ENCODE assay signal across 26 mouse cellular contexts in genomic region chr11:18996767-18997166, GRCm38 (mm10). TPM values are rescaled to one million over a fixed set of nuclear protein-coding genes. Genes with fewer than 3 reads are reported as not detected.
DNase-seq lines count a peak whose midpoint lies in the region; ATAC-seq and TF ChIP-seq lines count a peak whose summit lies in the region.
"Had no signal": no experiment of that assay in that cellular context is flagged by ENCODE, and none has a peak within 500 bp of the region (broad histone marks: within the 10 kb centered on the region; RNA-seq: fewer than 3 reads in every experiment).

No protein-coding gene starts in this region.

- peak; percentile 52 to 62; a peak in 2 of 4 replicates for ATAC-seq in hematopoietic stem cell, adult 5-6 weeks (replicated peaks in 1 of 2; ENCODE audit: insufficient read depth in 1 of 2, low FRiP score in 2 of 2, low TSS enrichment in 1 of 2, low read depth in 1 of 2, poor library complexity in 2 of 2, severe bottlenecking in 2 of 2)
- ATAC-seq in intestine, postnatal 0 days: no peak
- ATAC-seq: activated CD4-positive, CD25-positive, alpha-beta regulatory T cell, adult 4 months; CD4-positive, CD25-positive, alpha-beta regulatory T cell, adult 4 months; forebrain, embryonic 13.5 days; forebrain, embryonic 16.5 days had no signal

- 84% methylated on average over 4 of the region's 4 CpGs for WGBS in heart, embryonic 10.5 days
- WGBS in intestine, postnatal 0 days: 90% methylated on average over 4 of the region's 4 CpGs

- H3K9ac ChIP-seq in MEL (ENCODE audit: control insufficient read depth, low read depth, low read length, poor library complexity, severe bottlenecking): no peak overlapping the region
- no peak overlapping the region for H3K9ac ChIP-seq in intestine, postnatal 0 days (ENCODE audit: low read depth, low read length)
- H3K9ac ChIP-seq: forebrain, embryonic 13.5 days; heart, embryonic 12.5 days; heart, embryonic 15.5 days; hindbrain, embryonic 12.5 days; hindbrain, embryonic 15.5 days had no signal

- H3K4me3 ChIP-seq in heart, embryonic 10.5 days: no peak overlapping the region
- H3K4me3 ChIP-seq in MEL (ENCODE audit: control insufficient read depth in 1 of 2, insufficient read depth in 1 of 2, low read depth in 2 of 2, low read length in 2 of 2): no peak overlapping the region
- H3K4me3 ChIP-seq in intestine, postnatal 0 days (ENCODE audit: low read depth, low read length): no peak overlapping the region
- H3K4me3 ChIP-seq: forebrain, embryonic 10.5 days; forebrain, embryonic 13.5 days; gastrocnemius, adult 2 months; heart, adult 2 months; heart, embryonic 12.5 days; heart, embryonic 15.5 days; hindbrain, embryonic 12.5 days; hindbrain, embryonic 15.5 days had no signal

- no peak for TF ChIP-seq CTCF in MEL (IDR thresholded peaks at IDR 0.05 in 2 of 3, conservative IDR thresholded peaks at IDR 0.05 in 1 of 3; ENCODE audit: control insufficient read depth in 1 of 3, insufficient read depth in 1 of 3, low read depth in 2 of 3, low read length in 3 of 3, poor library complexity in 1 of 3, severe bottlenecking in 1 of 3)
- TF ChIP-seq CTCF in intestine, postnatal 0 days (IDR thresholded peaks at IDR 0.05; ENCODE audit: low read depth): no peak

- no peaks in the 10 kb centered on the region for H3K79me2 ChIP-seq in MEL (ENCODE audit: control insufficient read depth, insufficient read depth, low read length, poor library complexity)

- peaks cover 84% of the 10 kb centered on the region for H3K36me3 ChIP-seq in heart, embryonic 10.5 days
- peaks cover 0 to 6% of the 10 kb centered on the region in 2 experiments; a peak in 2 of 4 replicates for H3K36me3 ChIP-seq in MEL (ENCODE audit: control insufficient read depth in 1 of 2, insufficient read depth in 2 of 2, low read length in 2 of 2)
- peaks cover 17% of the 10 kb centered on the region for H3K36me3 ChIP-seq in intestine, postnatal 0 days (ENCODE audit: control insufficient read depth, insufficient read depth)

- no peak for TF ChIP-seq POLR2A in MEL (IDR thresholded peaks at IDR 0.05; ENCODE audit: control insufficient read depth in 1 of 2, insufficient read depth in 1 of 2, low read depth in 1 of 2, low read length in 2 of 2, poor library complexity in 1 of 2)

- H3K4me2 ChIP-seq in intestine, postnatal 0 days (replicated peaks; ENCODE audit: low read depth): no peak overlapping the region
- H3K4me2 ChIP-seq: forebrain, embryonic 13.5 days; heart, embryonic 12.5 days; heart, embryonic 15.5 days; hindbrain, embryonic 12.5 days; hindbrain, embryonic 15.5 days had no signal

- no peak overlapping the region for H3K27ac ChIP-seq in heart, embryonic 10.5 days
- H3K27ac ChIP-seq in MEL (ENCODE audit: control insufficient read depth, low read depth, low read length): no peak overlapping the region
- no peak overlapping the region for H3K27ac ChIP-seq in intestine, postnatal 0 days (ENCODE audit: low read depth, low read length)
- H3K27ac ChIP-seq: forebrain, embryonic 10.5 days; forebrain, embryonic 13.5 days; gastrocnemius, adult 2 months; heart, adult 2 months; hindbrain, embryonic 12.5 days; hindbrain, embryonic 15.5 days had no signal

- H3K27me3 ChIP-seq in heart, embryonic 10.5 days (ENCODE audit: insufficient read depth, poor library complexity, severe bottlenecking): no peaks in the 10 kb centered on the region
- no peaks in the 10 kb centered on the region for H3K27me3 ChIP-seq in MEL (ENCODE audit: control insufficient read depth in 1 of 2, insufficient read depth in 2 of 2, low read length in 2 of 2)
- no peaks in the 10 kb centered on the region for H3K27me3 ChIP-seq in intestine, postnatal 0 days (replicated peaks; ENCODE audit: control insufficient read depth, insufficient read depth, low read length)
- H3K27me3 ChIP-seq: forebrain, embryonic 13.5 days; heart, embryonic 12.5 days; heart, embryonic 15.5 days; hindbrain, embryonic 12.5 days; hindbrain, embryonic 15.5 days had no signal

- peaks cover 20% of the 10 kb centered on the region; the same call in 1 of the 2 replicates for H3K4me1 ChIP-seq in heart, embryonic 10.5 days
- H3K4me1 ChIP-seq in MEL (ENCODE audit: control insufficient read depth in 1 of 2, insufficient read depth in 2 of 2, low read length in 2 of 2): peaks cover 4 to 7% of the 10 kb centered on the region in 2 experiments; a peak in 2 of 4 replicates
- H3K4me1 ChIP-seq in intestine, postnatal 0 days (replicated peaks; ENCODE audit: control insufficient read depth, insufficient read depth, low read length): no peaks in the 10 kb centered on the region; the same call in 1 of the 2 replicates

- TF ChIP-seq EP300 in MEL (IDR thresholded peaks at IDR 0.05; ENCODE audit: low read depth in 1 of 2, low read length in 2 of 2): no peak

- DNase-seq in heart, embryonic 10.5 days (ENCODE audit: low spot score): peak; percentile 39
- no peak for DNase-seq in heart, adult 9 months (ENCODE audit: low spot score in 2 of 2)
- peak; percentile 17 for DNase-seq in MEL (ENCODE audit: low read depth, low spot score)
- DNase-seq in lung, postnatal 14 days: no peak
- DNase-seq in kidney, adult 18-20 months: no peak
- DNase-seq: adrenal gland, adult 8-10 months; adrenal gland, postnatal 25 days; cerebellum, adult 11-12 months; cerebellum, adult 8-10 months; cerebellum, postnatal 36 days; gastrocnemius, adult 2 months; gastrocnemius, postnatal 14 days; heart, adult 2 months; heart, postnatal 10 days; heart, postnatal 36 days had no signal

- H3K9me3 ChIP-seq in heart, embryonic 10.5 days: no peaks in the 10 kb centered on the region
- no peaks in the 10 kb centered on the region for H3K9me3 ChIP-seq in MEL (replicated peaks; ENCODE audit: insufficient read depth, low read length)
- H3K9me3 ChIP-seq in intestine, postnatal 0 days (ENCODE audit: control insufficient read depth): no peaks in the 10 kb centered on the region
- H3K9me3 ChIP-seq: forebrain, embryonic 10.5 days; forebrain, embryonic 13.5 days; heart, embryonic 12.5 days; heart, embryonic 15.5 days; hindbrain, embryonic 12.5 days; hindbrain, embryonic 15.5 days had no signal

- no peak for TF ChIP-seq RAD21 in MEL (IDR thresholded peaks at IDR 0.05; ENCODE audit: low read depth, low read length)

TF ChIP-seq in MEL, 35 proteins besides CTCF, POLR2A, EP300 and RAD21:
- no peak for TF ChIP-seq MAFK (IDR thresholded peaks at IDR 0.05; ENCODE audit: borderline replicate concordance, low read depth, low read length)
- no peak for TF ChIP-seq ZNF384 (IDR thresholded peaks at IDR 0.05; ENCODE audit: low read depth, low read length)
- no peak for TF ChIP-seq POLR2AphosphoS2 (IDR thresholded peaks at IDR 0.05; ENCODE audit: low read length)
- TF ChIP-seq RCOR1 (IDR thresholded peaks at IDR 0.05; ENCODE audit: low read depth, low read length): no peak
- no peak for TF ChIP-seq MYC (IDR thresholded peaks at IDR 0.05; ENCODE audit: low read depth, low read length)
- no peak for TF ChIP-seq E2F4 (IDR thresholded peaks at IDR 0.05; ENCODE audit: borderline replicate concordance, low read depth, low read length)
- no peak for TF ChIP-seq NELFE (IDR thresholded peaks at IDR 0.05; ENCODE audit: low read depth, low read length)
- TF ChIP-seq NRF1 (IDR thresholded peaks at IDR 0.05; ENCODE audit: insufficient read depth, low read depth, low read length, poor library complexity, severe bottlenecking): no peak
- TF ChIP-seq MAZ (IDR thresholded peaks at IDR 0.05; ENCODE audit: low read depth, low read length): no peak
- TF ChIP-seq ZC3H11A (IDR thresholded peaks at IDR 0.05; ENCODE audit: low read depth, low read length): no peak
- no peak for TF ChIP-seq POLR2AphosphoS5 (IDR thresholded peaks at IDR 0.05; ENCODE audit: borderline replicate concordance, low read depth, low read length)
- no peak for TF ChIP-seq TCF12 (IDR thresholded peaks at IDR 0.05; ENCODE audit: low read depth, low read length)
- TF ChIP-seq ZKSCAN1 (IDR thresholded peaks at IDR 0.05; ENCODE audit: low read depth, low read length): no peak
- no peak for TF ChIP-seq TBP (IDR thresholded peaks at IDR 0.05; ENCODE audit: low read depth, low read length)
- no peak for TF ChIP-seq CHD2 (IDR thresholded peaks at IDR 0.05; ENCODE audit: low read length)
- no peak for TF ChIP-seq MYB (IDR thresholded peaks at IDR 0.05; ENCODE audit: low read depth, low read length)

RNA-seq across cellular contexts. Expression of gene Meis1, which starts 22.0 kb away (rescaled TPM):
- 111 and 139 TPM in 2 replicates for polyA plus RNA-seq in heart, embryonic 10.5 days (2016; fragmentation: Nextera tagmentation; extraction: Ambion mirVana)
- 15.3 and 16.5 TPM in 2 replicates for total RNA-seq in MEL (2012; rRNA removed)
- 1 to 10 TPM in 1 of 2 experiments, not detected in 1; 8.2 TPM for polyA plus RNA-seq in MEL (2012; ENCODE audit: insufficient read depth in 1 of 2, insufficient read length in 2 of 2, low read depth in 1 of 2, low replicate concordance in 2 of 2, missing spikeins in 1 of 2)
- total RNA-seq in hematopoietic stem cell, adult 5-6 weeks (2017): 253 and 263 TPM in 2 replicates
- polyA plus RNA-seq in intestine, postnatal 0 days (2015; fragmentation: Nextera tagmentation; extraction: Ambion mirVana): 22.1 and 22.9 TPM in 2 replicates

Comparison
In these comparisons a context has a peak if more than half of its experiments do, and no peak if none do; other contexts are left out.
1. DNase-seq: peak in heart, embryonic 10.5 days (single experiment) and MEL (single experiment); none in heart, adult 9 months (0 of 2), lung, postnatal 14 days (single experiment) and kidney, adult 18-20 months (single experiment).